Mouse (Mus musculus) testis, postnatal 14 days (tissue): ENCODE data around the gene Ppp2r5e.
"Not testable (repeated sequence)": the region's sequence is repeated elsewhere in the genome, so short reads cannot be mapped to it uniquely, and the experiment has no call there.

ENCODE experiments used
- DNase-seq: peaks from one replicate; pipeline ENCODE4 v3.0.0; 2021; ENCODE audit warnings: low spot score

Gene Ppp2r5e

GRCm38 (mm10) chr12:75446245-75446644, 149.8 kb downstream of the Ppp2r5e start:
- DNase-seq, result no peak

- DNase-seq, result not testable (repeated sequence)
Observed at GRCm38 (mm10) chr12:75432400-75432799, 163.6 kb downstream of the Ppp2r5e start.

GRCm38 (mm10) chr12:75429685-75430396, 166.2 kb downstream of the Ppp2r5e start:
- DNase-seq, result no peak

GRCm38 (mm10) chr12:75428719-75429118, 167.3 kb downstream of the Ppp2r5e start:
- no peak for DNase-seq

GRCm38 (mm10) chr12:75425882-75426281, 170.2 kb downstream of the Ppp2r5e start:
- DNase-seq, result no peak

GRCm38 (mm10) chr12:75424817-75425216, 171.2 kb downstream of the Ppp2r5e start:
- no peak for DNase-seq

GRCm38 (mm10) chr12:75424359-75424758, 171.7 kb downstream of the Ppp2r5e start:
- DNase-seq, result no peak

- DNase-seq, result no peak
Observed at GRCm38 (mm10) chr12:75416681-75417080, 179.4 kb downstream of the Ppp2r5e start, which contains the start of gene Gphb5. Gene Gphb5 (minus strand): TSS chr12:75416781.

- no peak for DNase-seq
Observed at GRCm38 (mm10) chr12:75414991-75415390, 181.1 kb downstream of the Ppp2r5e start.

GRCm38 (mm10) chr12:75412964-75413363, 183.1 kb downstream of the Ppp2r5e start:
- DNase-seq, result no peak
